Mouse (Mus musculus) embryonic fibroblast, embryonic 13.5 days (primary cell): ENCODE data around the gene Shld2.

Experiments used
- CTCF ChIP-seq: IDR thresholded peaks from 2 replicates; pipeline ENCODE4 v1.5.1; 2011; ENCODE audit warnings: mild to moderate bottlenecking, control low read depth, low read length, moderate library complexity, borderline replicate concordance; ENCODE audit not compliant: insufficient read depth
- POLR2A ChIP-seq: IDR thresholded peaks from 2 replicates; pipeline ENCODE4 v1.6.1; 2011; ENCODE audit warnings: low read depth, mild to moderate bottlenecking, control low read depth, low read length, moderate library complexity

- no peak for TF ChIP-seq CTCF
- no peak for TF ChIP-seq POLR2A
Measured at GRCm38 (mm10) chr14:34252470-34253145, 57.7 kb downstream of the Shld2 start.
